Mouse (Mus musculus): ENCODE data around the gene Cpm.

Cpm gene

GRCm38 (mm10) chr10:117688204-117689151 is 59.2 kb downstream of the Cpm start:
- DNase-seq (ENCODE audit: low spot score): no peak

- no peak for DNase-seq (ENCODE audit: low spot score)
Measured at GRCm38 (mm10) chr10:117689297-117690100, 60.2 kb downstream of the Cpm start.

- no peak for DNase-seq (ENCODE audit: low spot score)
Measured at GRCm38 (mm10) chr10:117690101-117690352, 60.7 kb downstream of the Cpm start.

GRCm38 (mm10) chr10:117690770-117691296 is 61.5 kb downstream of the Cpm start:
- DNase-seq (ENCODE audit: low spot score): no peak

GRCm38 (mm10) chr10:117691389-117691968 is 62.2 kb downstream of the Cpm start:
- no peak for DNase-seq (ENCODE audit: low spot score)

GRCm38 (mm10) chr10:117692173-117692572 is 62.9 kb downstream of the Cpm start:
- no peak for DNase-seq (ENCODE audit: low spot score)

- DNase-seq (ENCODE audit: low spot score): no peak
Measured at GRCm38 (mm10) chr10:117692953-117693352, 63.7 kb downstream of the Cpm start.

- DNase-seq (ENCODE audit: low spot score): no peak
Measured at GRCm38 (mm10) chr10:117694255-117694953, 65.1 kb downstream of the Cpm start.

- DNase-seq (ENCODE audit: low spot score): no peak
Measured at GRCm38 (mm10) chr10:117695027-117695426, 65.7 kb downstream of the Cpm start.

GRCm38 (mm10) chr10:117695605-117696004 is 66.3 kb downstream of the Cpm start:
- DNase-seq (ENCODE audit: low spot score): no peak

- no peak for DNase-seq (ENCODE audit: low spot score)
Measured at GRCm38 (mm10) chr10:117696021-117696826, 66.9 kb downstream of the Cpm start.

GRCm38 (mm10) chr10:117696827-117697560 is 67.7 kb downstream of the Cpm start:
- no peak for DNase-seq (ENCODE audit: low spot score)

- DNase-seq (ENCODE audit: low spot score): no peak
Measured at GRCm38 (mm10) chr10:117697561-117698115, 68.3 kb downstream of the Cpm start.

- no peak for DNase-seq (ENCODE audit: low spot score)
Measured at GRCm38 (mm10) chr10:117698313-117699138, 69.2 kb downstream of the Cpm start.

- no peak for DNase-seq (ENCODE audit: low spot score)
Measured at GRCm38 (mm10) chr10:117699914-117700313, 70.6 kb downstream of the Cpm start.

- DNase-seq (ENCODE audit: low spot score): no peak
Measured at GRCm38 (mm10) chr10:117700450-117700849, 71.2 kb downstream of the Cpm start.

GRCm38 (mm10) chr10:117701034-117701829 is 71.9 kb downstream of the Cpm start:
- no peak for DNase-seq (ENCODE audit: low spot score)

All from ovary, postnatal 36 days (tissue).